Mouse (Mus musculus) right cerebral cortex, postnatal 36 days (tissue): ENCODE results near the gene Fam163a.

Experiments
- DNase-seq, 2 experiments: peaks; one replicate each; pipeline ENCODE4 v3.0.0; 2022; ENCODE audit warnings: low spot score in 2 of 2, mixed read lengths in 1 of 2

The Fam163a gene

GRCm38 (mm10) chr1:156028340-156028975 lies 176.4 kb downstream of the Fam163a start:
- no peak for DNase-seq

GRCm38 (mm10) chr1:156027849-156028248 lies 177.0 kb downstream of the Fam163a start:
- no peak for DNase-seq
